Mouse (Mus musculus) G1E (cell line): ENCODE measurements around the gene Ythdf1. TPM values are rescaled to one million over a fixed set of nuclear protein-coding genes. Genes with fewer than 3 reads are reported as not detected.

Source experiments
- ATAC-seq: 2 replicates; pipeline ENCODE4 v1.8.0; 2016; ENCODE audit warnings: mild to moderate bottlenecking; ENCODE audit not compliant: insufficient number of reproducible peaks, poor library complexity, low FRiP score, severe bottlenecking; ENCODE audit errors: extremely low read depth
- DNase-seq: peaks from one replicate; pipeline ENCODE4 v3.0.0; 2012; ENCODE audit warnings: low spot score
- H3K27me3 ChIP-seq: 2 replicates; pipeline ENCODE4 v1.6.1; 2012; ENCODE audit warnings: mild to moderate bottlenecking, low read length, inconsistent platforms; ENCODE audit not compliant: insufficient read depth
- H3K36me3 ChIP-seq: replicated peaks from 2 replicates; pipeline ENCODE3; 2012; ENCODE audit warnings: mild to moderate bottlenecking, inconsistent platforms
- H3K4me1 ChIP-seq: 2 replicates; pipeline ENCODE4 v1.6.1; 2012; ENCODE audit warnings: low read depth, low read length, inconsistent platforms, mixed read lengths; ENCODE audit not compliant: insufficient read depth
- H3K4me3 ChIP-seq: 2 replicates; pipeline ENCODE4 v1.5.1; 2012; ENCODE audit warnings: low read depth, mild to moderate bottlenecking, inconsistent platforms, low read length, moderate library complexity, mixed read lengths
- H3K9me3 ChIP-seq: replicated peaks from 2 replicates; pipeline ENCODE4 v1.6.1; 2012; ENCODE audit warnings: inconsistent platforms
- CTCF ChIP-seq: IDR thresholded peaks from 2 replicates; pipeline ENCODE4 v1.5.1; 2012; ENCODE audit warnings: low read depth, low read length, inconsistent platforms, mixed read lengths
- GATA1 ChIP-seq: IDR thresholded peaks from 2 replicates; pipeline ENCODE4 v1.6.1; 2012; ENCODE audit warnings: borderline replicate concordance, low read length, inconsistent platforms, mixed read lengths
- GATA2 ChIP-seq: IDR thresholded peaks from 2 replicates; pipeline ENCODE4 v1.6.1; 2012; ENCODE audit warnings: low read depth, low read length, inconsistent platforms, borderline replicate concordance
- POLR2AphosphoS5 ChIP-seq: IDR thresholded peaks from 2 replicates; pipeline ENCODE4 v1.6.1; 2012; ENCODE audit warnings: low read depth, low read length, inconsistent platforms; ENCODE audit not compliant: insufficient replicate concordance
- TAL1 ChIP-seq: conservative IDR thresholded peaks from 2 replicates; pipeline ENCODE4 v1.6.1; 2012; ENCODE audit warnings: low read depth, low read length, inconsistent platforms, mixed read lengths
- polyA plus RNA-seq: library from polyadenylated mRNA; stranded (reverse); fragments of >175 nt; gene quantifications from 2 replicates; pipeline ENCODE4 v1.2.3, GENCODE M21; 2012
- total RNA-seq, 2 experiments: library from RNA; stranded (forward) in 1 of 2; stranded (reverse) in 1 of 2; fragments of 200-1000 nt in 1 of 2; fragments of >200 nt in 1 of 2; fragmentation: Nextera tagmentation in 1 of 2; gene quantifications; 2 replicates each; pipeline ENCODE4 v1.2.3; 2014 to 2017

Gene Ythdf1
- total and polyA plus RNA-seq, 3 experiments, result 26.3 to 90.2 (median 72.5) TPM

DNA sequence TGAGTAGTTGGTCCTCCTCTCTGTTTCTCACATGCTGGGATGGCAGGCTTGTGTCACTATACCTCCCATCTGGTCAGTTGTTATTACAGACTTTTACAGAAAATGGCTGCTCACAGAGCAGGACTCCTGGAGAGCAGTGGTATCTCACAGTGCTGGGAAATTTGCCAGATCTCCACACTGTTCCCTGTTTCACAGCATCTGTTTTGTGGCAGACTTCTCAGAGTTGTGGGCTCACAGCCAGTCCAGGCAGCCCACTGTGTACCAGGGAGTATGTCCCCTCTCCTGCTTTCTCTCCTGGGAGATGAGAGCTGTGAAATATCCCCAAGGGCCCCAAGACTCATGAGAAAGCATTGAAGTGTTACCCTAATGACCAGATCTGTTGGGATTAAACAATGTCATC lies 21.1 kb upstream of the Ythdf1 start:
- ATAC-seq (no peak), DNase-seq (no peak)
- no peaks in the 10 kb centered on the region for H3K4me1 ChIP-seq
- no peaks in the 10 kb centered on the region for H3K36me3 ChIP-seq
- H3K9me3 ChIP-seq, result no peaks in the 10 kb centered on the region
- TF ChIP-seq GATA1, result no peak
- TF ChIP-seq TAL1, result no peak
- TF ChIP-seq POLR2AphosphoS5, result no peak
- no peak for TF ChIP-seq CTCF
- TF ChIP-seq GATA2, result no peak
- no peak overlapping the region for H3K4me3 ChIP-seq
- peaks cover 7% of the 10 kb centered on the region for H3K27me3 ChIP-seq

DNA sequence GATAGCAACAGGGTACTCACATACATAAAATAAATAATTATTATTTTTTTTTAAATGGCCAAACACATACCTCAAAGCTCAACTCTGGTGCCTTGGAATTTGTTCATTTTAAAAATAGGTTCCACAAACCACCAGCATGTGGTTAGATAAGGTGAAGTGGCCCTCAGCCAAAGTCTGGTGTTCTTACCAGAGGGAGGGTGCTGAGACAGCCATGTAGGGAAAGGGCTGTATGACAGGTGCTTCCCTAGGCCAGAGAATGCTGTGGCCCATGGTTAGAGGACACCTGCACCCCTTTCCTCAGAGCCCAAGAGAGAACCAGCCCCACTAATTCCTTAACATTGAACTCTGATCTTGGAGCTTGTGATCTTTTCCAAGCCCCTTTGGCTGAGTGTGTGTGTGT lies 19.4 kb upstream of the Ythdf1 start:
- ATAC-seq (no peak), DNase-seq (no peak)
- H3K36me3 ChIP-seq, result no peaks in the 10 kb centered on the region
- no peaks in the 10 kb centered on the region for H3K4me1 ChIP-seq
- H3K9me3 ChIP-seq, result no peaks in the 10 kb centered on the region
- TF ChIP-seq POLR2AphosphoS5, result no peak
- TF ChIP-seq CTCF, result no peak
- TF ChIP-seq GATA1, result no peak
- no peak for TF ChIP-seq TAL1
- no peak for TF ChIP-seq GATA2
- H3K27me3 ChIP-seq, result peaks cover 11% of the 10 kb centered on the region
- H3K4me3 ChIP-seq, result no peak overlapping the region

DNA sequence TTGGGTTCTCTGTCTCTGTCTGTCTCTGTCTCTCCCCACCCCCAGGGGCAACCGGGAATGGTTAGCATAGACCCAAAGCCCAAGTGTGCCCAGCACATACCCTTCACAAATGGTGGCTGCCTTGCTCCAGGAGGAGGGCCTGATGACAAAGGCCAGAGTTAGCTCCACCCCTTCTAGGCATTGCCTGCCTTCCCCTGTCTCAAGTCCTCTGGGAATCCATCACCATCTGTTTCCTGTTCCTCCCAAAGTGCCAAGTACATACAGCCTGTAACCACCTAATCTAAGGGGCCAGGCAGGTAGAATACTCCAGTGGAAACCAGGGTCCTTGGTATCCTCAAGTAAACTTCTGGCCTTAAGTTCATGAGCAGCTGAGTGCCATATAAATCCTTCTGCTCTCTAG lies 11.7 kb upstream of the Ythdf1 start:
- Histone ChIP-seq H3K27me3 (peaks cover 36% of the 10 kb centered on the region), H3K9me3 (no peaks in the 10 kb centered on the region), H3K36me3 (no peaks in the 10 kb centered on the region), H3K4me1 (no peaks in the 10 kb centered on the region), H3K4me3 (no peak overlapping the region)
- no peak for TF ChIP-seq TAL1
- ATAC-seq, result no peak
- DNase-seq, result no peak

DNA sequence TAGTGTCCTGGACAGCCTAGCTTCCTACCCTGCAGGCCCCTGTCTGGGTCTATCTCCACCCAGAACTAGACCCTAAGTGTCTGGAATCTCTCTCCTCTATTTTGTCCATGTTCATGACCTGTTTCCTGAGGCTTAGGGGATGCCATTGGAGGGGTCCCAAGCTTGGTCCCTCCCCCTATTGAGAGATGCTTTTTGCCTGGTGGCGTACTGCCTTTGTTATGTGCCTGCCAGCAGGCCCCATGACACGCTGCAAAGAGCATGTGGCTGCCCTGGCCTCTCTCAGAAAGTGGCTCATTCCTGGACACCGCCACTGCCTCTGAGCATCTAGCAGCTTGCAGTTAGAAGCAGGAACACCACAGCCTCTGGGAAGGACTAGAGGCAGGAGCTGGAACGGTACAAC lies 8.0 kb upstream of the Ythdf1 start, which contains the start of gene Birc7:
Gene Birc7 (plus strand): TSS at position 301 of the 400 bp plus-strand sequence.
- no peak for ATAC-seq
- DNase-seq, result no peak
- H3K4me3 ChIP-seq, result no peak within 1 kb of the TSS
- H3K36me3 ChIP-seq, result no peaks in the 10 kb centered on the region
- H3K9me3 ChIP-seq, result no peaks in the 10 kb centered on the region
- peaks cover 48% of the 10 kb centered on the region for H3K27me3 ChIP-seq
- no peak for TF ChIP-seq GATA1
- TF ChIP-seq CTCF, result no peak
- TF ChIP-seq TAL1, result no peak
- TF ChIP-seq POLR2AphosphoS5, result no peak
- no peak for TF ChIP-seq GATA2
- no peaks in the 10 kb centered on the region for H3K4me1 ChIP-seq

DNA sequence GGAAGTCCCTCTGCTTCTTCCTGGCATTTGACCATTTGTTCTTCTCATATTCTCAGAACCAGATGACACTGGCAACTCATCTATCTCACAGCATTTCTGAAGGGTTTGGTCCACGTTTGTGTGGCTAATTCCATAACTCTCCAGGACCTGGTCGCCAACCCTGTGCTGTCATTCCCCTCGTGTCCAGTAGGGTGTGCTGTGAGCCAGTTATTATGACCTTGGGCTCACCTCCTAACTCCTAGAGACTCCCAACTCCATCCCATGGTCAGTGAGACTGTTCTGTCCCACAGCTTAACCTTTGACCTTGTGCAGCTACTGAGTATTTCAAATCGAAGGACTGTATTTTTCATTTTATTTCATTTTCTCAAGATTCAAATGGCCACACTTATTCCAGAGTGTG lies 4.4 kb upstream of the Ythdf1 start:
- peaks cover 5% of the 10 kb centered on the region for H3K4me1 ChIP-seq

DNA sequence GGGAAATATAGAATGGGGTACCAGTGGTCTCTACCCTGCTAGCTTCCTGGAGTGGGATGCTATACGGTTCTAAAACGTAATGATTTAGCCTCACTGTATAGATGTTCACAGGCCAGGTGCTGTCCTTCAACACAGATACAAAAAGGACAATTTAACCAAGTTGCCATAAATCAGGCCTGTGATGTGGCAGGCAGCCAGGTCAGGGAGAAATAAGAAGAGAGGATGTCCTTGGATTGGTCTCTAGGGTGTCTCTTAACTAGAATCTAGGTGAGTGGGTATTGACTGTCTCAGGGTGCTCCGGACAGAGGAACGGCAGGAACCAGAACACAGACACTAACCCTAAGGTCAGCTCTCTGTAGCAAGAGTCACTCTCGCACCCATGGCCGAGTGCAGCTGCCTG lies 2.0 kb upstream of the Ythdf1 start:
- Histone ChIP-seq H3K4me1 (peaks cover 18% of the 10 kb centered on the region), H3K9me3 (no peaks in the 10 kb centered on the region), H3K36me3 (peaks cover 17% of the 10 kb centered on the region), H3K4me3 (no peak overlapping the region), H3K27me3 (peaks cover 23% of the 10 kb centered on the region)
- no peak for TF ChIP-seq CTCF
- TF ChIP-seq GATA1, result no peak
- no peak for TF ChIP-seq TAL1
- no peak for TF ChIP-seq POLR2AphosphoS5
- no peak for TF ChIP-seq GATA2
- DNase-seq (no peak), ATAC-seq (no peak)

More for the DNA sequence above, 4.4 kb upstream of the Ythdf1 start:
- Histone ChIP-seq H3K4me3 (no peak overlapping the region), H3K36me3 (no peaks in the 10 kb centered on the region), H3K27me3 (peaks cover 35% of the 10 kb centered on the region), H3K9me3 (no peaks in the 10 kb centered on the region)
- TF ChIP-seq POLR2AphosphoS5, result no peak
- TF ChIP-seq CTCF, result peak; percentile 94
- no peak for TF ChIP-seq GATA2
- ATAC-seq (peak; percentile 50; the same call in 1 of the 2 replicates), DNase-seq (peak; percentile 54)

DNA sequence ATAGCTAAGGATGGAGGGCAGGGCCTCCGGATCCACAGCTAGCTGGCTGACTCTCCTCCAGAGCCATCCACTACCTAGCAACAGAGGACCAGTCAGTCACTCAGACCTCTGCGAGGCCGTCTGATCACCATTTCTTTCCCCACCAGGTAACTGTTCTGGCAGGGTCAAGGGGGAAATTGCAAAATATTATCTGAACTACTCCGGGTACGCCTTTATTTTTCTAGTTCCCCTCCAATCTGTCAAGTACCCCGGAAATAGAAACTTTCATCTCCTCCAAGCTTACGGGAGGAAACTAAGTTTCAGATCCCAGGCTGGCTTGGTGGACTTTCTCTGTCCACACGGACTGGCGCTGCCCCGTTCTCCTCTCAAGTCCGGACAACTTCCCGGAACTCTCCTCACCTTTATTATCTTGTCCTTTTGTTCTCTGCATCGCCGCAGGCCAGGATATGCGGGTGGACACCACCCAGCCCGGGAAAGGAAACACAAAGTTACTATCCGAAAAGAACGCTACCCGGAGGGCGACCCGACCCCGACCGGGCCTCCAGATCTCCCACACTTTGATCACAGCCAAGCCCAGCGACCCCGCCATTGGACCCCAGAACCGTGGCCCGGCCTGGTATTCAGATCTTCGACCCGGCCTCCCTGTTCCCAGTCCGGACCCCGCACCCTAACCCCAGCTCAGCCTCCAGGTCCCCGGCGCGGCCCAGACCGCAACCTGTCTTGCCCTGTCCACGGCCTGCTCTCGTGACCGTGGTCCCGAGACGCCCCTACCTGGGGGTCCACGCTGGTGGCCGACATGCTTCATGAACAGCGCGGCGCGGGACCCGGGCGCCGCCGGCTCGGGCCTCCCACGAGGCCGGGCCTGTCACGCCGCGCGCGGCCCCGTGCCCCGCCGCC lies 588 bp downstream of the Ythdf1 start:
- Histone ChIP-seq H3K4me1 (peaks cover 28% of the 10 kb centered on the region), H3K36me3 (peaks cover 41% of the 10 kb centered on the region), H3K9me3 (no peaks in the 10 kb centered on the region), H3K27me3 (peaks cover 9% of the 10 kb centered on the region), H3K4me3 (peak overlapping the region; percentile 95)
- ATAC-seq (no peak), DNase-seq (peak; percentile 40)
- TF ChIP-seq TAL1, result no peak
- no peak for TF ChIP-seq POLR2AphosphoS5
- no peak for TF ChIP-seq GATA1
- no peak for TF ChIP-seq CTCF
- TF ChIP-seq GATA2, result no peak
